Mouse (Mus musculus) v-Abl transformed pro-B cells (cell line): ENCODE measurements around the gene Dll1.

Experiments
- in situ Hi-C, 2 experiments: fragments of 400-800 bp; cut with MboI; formaldehyde crosslinking; loops; one replicate each; pipeline ENCODE4 v1.15.1; 2025; ENCODE audit not compliant: unreplicated experiment in 2 of 2

Gene Dll1

DNA sequence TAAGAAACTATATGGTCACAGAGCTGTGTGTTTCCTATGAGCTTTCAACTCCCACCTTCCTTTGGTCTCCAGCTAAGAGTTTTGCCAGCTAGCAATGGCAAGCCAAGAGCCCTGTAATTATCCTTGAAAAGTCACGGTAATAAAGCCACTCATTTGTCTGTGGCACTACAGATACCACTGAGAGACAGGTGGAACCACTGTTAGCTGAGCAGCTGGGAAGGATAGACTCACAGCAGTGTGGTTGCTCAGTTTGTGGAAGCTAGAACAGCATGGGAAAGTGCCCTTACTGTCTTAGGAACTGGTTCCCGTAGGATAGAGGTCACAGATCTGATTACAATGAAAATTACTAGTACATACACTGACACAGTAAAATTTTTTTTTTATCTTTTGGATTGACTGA lies 26.5 kb downstream of the Dll1 start:
- in situ Hi-C loops: no loop called here

DNA sequence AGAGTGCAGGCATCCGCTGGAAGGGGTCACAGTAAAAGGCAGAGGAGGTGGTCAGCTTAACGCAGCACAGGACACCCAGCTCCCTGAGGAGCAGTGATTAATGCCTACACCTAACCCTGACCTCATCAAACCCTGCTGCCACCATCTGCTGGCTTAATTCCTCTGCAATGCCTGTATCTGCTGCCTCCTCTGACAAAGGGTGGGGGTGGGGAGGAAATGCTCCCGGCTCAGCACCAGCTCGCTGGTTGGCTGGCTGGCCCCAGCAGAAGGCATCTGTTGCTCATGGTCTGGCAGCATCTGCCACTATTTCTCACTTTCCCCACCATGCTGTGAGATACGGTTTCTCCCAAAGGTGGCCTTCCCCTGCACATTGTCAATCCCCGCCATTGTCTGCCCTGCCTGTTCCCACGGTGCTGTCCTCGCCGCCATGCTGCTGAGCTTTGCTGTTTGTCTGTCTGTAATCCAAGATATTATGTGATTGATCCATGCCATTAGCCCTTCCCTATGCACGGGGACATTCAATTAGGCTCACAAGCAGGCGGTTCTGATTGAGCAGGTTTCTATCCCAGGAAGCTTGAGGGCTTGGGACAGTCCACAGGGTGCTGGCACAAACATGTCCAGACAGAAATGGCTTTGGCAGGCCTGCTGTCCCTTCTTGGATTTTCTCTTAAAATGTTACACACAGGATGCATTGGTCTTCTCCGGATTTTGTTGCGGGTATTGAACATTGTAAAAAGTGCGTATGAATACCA lies 33.4 kb downstream of the Dll1 start:
- in situ Hi-C loops: no loop called here

DNA sequence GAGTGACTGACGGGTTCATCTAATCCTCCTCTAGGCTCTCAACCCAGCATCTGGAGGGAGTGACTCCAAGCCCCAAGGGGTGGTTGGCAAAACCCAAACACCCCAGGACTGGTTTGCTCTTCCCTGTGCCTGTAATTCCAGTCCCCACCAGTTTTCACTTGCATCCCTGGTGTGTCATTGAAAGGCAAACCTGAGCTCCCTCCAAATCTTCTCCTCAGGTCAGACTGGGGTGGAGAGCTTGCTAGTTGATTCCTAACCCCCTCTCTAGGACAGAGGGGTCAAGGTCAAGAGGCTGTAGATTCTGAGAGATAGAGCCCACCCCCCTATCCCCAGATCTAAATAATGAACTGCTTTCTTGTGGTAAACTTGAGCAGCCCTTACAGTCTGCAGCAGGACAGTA lies 38.8 kb downstream of the Dll1 start:
- in situ Hi-C loops: no loop called here

DNA sequence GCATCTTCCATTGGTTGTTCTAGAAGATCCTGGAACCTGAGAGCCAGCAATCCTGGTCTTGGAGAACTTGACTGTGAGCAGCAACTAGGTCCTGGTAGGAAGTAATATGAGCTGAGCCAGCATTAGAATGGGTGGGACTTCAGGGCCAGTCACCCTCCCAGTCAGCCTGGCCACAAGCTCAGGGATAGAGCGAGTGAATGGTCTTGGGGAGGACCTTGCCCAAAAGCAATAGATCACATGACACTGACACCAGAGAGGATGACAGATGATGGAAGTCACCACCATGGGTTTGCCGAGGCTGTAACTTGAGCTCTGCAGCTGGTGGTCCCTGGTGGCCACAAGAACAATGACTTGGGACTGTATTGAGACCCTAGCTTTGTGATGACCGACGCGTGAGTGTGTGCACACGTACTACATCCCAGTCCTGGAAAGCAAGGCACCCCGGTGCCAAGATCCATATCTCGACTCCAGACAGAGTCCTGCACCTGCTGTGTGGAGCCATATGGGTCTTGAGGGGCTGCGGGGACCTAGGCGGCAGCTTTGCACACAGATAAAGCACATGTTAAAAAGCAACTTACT lies 46.8 kb downstream of the Dll1 start:
- in situ Hi-C loops: no loop called here

DNA sequence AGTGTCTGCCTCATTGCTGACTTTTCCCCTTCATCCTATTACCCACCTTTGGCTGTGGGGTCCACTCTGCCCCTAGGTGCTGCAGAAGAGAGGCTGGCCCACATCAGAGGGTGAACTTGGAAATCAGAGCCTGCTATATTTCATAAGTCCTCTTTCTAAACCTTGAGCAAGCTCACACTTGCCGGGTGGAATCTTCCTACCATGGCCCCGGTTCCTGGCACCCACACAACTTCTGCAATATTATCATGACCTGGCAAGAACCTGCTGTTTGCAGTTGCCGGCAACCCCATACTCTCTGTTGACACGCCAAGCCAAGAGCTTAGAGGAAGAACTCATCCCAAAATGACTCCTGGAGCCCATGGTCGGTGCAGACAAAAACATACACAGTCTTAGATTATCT lies 49.6 kb downstream of the Dll1 start:
- in situ Hi-C loops: no loop called here

DNA sequence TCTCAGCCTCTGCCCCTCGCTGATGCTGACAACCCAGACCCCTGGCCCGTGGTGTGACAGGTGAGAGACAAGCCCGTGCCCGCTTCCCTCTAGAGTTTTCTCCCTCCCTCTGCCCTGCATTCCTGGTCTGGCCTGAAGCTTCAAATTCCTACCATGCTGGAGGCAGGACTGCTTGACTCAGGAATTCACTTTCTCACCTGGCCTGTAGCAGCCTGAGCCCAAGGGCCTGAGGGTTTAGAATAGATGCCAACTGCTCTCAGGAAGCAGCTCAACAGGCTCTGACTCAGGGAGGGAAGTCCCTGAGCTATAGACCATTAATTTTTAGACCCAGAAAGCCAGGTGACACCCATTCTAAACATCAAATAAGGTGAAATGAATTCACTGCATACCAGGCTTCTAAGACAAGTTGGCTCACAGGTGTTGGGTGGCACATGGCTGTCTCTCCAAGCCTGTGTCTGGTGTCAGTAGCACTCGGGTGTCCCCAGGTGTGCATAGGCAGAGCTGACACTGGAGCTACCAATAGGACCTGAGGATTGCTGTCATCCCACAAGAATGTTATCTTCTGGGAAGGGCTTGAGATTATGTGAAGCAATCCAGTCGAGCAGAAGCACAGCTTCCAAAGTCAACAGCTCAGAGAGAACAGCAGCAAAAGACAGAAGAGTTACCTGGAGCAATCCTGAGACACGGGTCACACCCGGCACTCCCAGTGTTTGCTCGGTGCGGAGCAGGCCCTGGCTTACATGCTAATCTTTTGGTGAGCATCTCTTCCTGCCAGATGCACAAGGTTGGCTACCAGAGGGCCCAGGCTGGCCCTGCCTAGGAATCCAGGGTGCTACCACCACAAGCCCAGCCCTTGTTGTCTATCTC lies 50.5 kb downstream of the Dll1 start:
- in situ Hi-C loops: no loop called here

DNA sequence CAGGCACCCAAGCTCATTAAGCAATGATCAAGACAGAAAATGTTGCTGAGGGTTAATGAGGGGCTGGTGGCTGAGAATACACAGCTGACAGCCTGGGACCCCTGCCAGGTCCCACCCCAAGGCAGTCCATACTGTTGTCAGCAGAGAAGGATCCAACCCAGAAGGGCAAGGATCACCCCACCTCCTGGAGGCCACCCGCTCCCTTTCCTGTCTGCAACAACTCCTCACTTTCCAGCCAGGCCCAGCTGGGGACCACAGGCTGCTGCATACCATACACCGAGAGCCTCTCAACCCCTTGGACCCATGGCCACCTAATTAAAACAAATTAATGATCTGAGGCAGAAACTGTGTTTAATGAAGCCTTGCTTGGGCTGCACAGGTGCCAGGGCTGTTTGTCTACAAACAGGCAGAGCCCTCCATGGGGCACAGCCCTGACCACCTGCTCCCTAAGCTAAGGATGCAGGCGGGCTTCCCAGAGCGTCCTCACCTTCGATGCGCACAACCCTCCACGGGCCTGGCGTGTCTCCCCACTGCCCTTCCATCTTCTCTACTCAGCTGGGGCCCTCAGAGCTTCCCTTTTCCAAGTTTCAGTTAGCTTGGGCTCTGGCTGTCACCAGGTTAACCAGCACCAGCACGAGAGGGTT lies 53.4 kb downstream of the Dll1 start:
- in situ Hi-C loops: no loop called here
